Comparison of ENCODE assay signal across 15 mouse cellular contexts in genomic region chr4:154232295-154232694, GRCm38 (mm10).
A peak's percentile ranks its signal among the peaks of the same experiment; 100 is the strongest.
DNase-seq lines count a peak whose midpoint lies in the region; ATAC-seq and TF ChIP-seq lines count a peak whose summit lies in the region.
"Had no signal": no experiment of that assay in that cellular context is flagged by ENCODE, and none has a peak within 500 bp of the region (broad histone marks: within the 10 kb centered on the region; RNA-seq: fewer than 3 reads in every experiment).

No protein-coding gene starts in this region.

- no peak overlapping the region for H3K4me2 ChIP-seq in hindbrain, postnatal 0 days (ENCODE audit: low read depth, low read length)
- no peak overlapping the region for H3K4me2 ChIP-seq in heart, embryonic 16.5 days (ENCODE audit: low read depth, low read length)
- no peak overlapping the region for H3K4me2 ChIP-seq in limb, embryonic 15.5 days
- H3K4me2 ChIP-seq: midbrain, embryonic 13.5 days had no signal

- ATAC-seq in hindbrain, postnatal 0 days, result no peak
- peak; percentile 29; the same call in 1 of the 2 replicates for ATAC-seq in heart, embryonic 16.5 days (replicated peaks; ENCODE audit: extremely low read depth, insufficient read depth, low FRiP score)
- ATAC-seq in limb, embryonic 15.5 days (ENCODE audit: insufficient number of reproducible peaks, low FRiP score, low TSS enrichment, low read depth), result peak; percentile 79; the same call in 1 of the 2 replicates
- ATAC-seq: activated CD4-positive, CD25-positive, alpha-beta regulatory T cell, adult 4 months; intestine, postnatal 0 days; midbrain, embryonic 13.5 days had no signal

- no peak overlapping the region for H3K4me3 ChIP-seq in hindbrain, embryonic 10.5 days
- H3K4me3 ChIP-seq in hindbrain, postnatal 0 days (ENCODE audit: low read length), result no peak overlapping the region
- no peak overlapping the region for H3K4me3 ChIP-seq in heart, embryonic 16.5 days (ENCODE audit: low read length)
- no peak overlapping the region for H3K4me3 ChIP-seq in limb, embryonic 15.5 days
- H3K4me3 ChIP-seq: midbrain, embryonic 13.5 days had no signal

- no peaks in the 10 kb centered on the region for H3K9me3 ChIP-seq in hindbrain, embryonic 10.5 days
- H3K9me3 ChIP-seq in hindbrain, postnatal 0 days (ENCODE audit: low read length), result no peaks in the 10 kb centered on the region
- no peaks in the 10 kb centered on the region for H3K9me3 ChIP-seq in heart, embryonic 16.5 days (replicated peaks; ENCODE audit: control insufficient read depth, low read length)
- no peaks in the 10 kb centered on the region for H3K9me3 ChIP-seq in limb, embryonic 15.5 days
- H3K9me3 ChIP-seq: midbrain, embryonic 13.5 days had no signal

- H3K36me3 ChIP-seq in hindbrain, embryonic 10.5 days, result 0 out of 2 replicates have a peak, but pooled peaks cover 2% of the 10 kb centered on the region
- H3K36me3 ChIP-seq in hindbrain, postnatal 0 days (ENCODE audit: insufficient read depth, low read length), result no peaks in the 10 kb centered on the region
- H3K36me3 ChIP-seq in heart, embryonic 16.5 days (ENCODE audit: control insufficient read depth, insufficient read depth), result no peaks in the 10 kb centered on the region
- H3K36me3 ChIP-seq in limb, embryonic 15.5 days, result no peaks in the 10 kb centered on the region
- H3K36me3 ChIP-seq: midbrain, embryonic 13.5 days had no signal

- 74% methylated on average over 4 of the region's 4 CpGs for WGBS in hindbrain, embryonic 10.5 days
- WGBS in hindbrain, postnatal 0 days, result 55% methylated on average over 4 of the region's 4 CpGs
- WGBS in heart, embryonic 16.5 days, result 27% methylated on average over 4 of the region's 4 CpGs
- WGBS in limb, embryonic 15.5 days, result 27% methylated on average over 4 of the region's 4 CpGs

- H3K27ac ChIP-seq in hindbrain, embryonic 10.5 days, result peak overlapping the region; percentile 9; the same call in 1 of the 2 replicates
- H3K27ac ChIP-seq in hindbrain, postnatal 0 days, result no peak overlapping the region
- no peak overlapping the region for H3K27ac ChIP-seq in heart, embryonic 16.5 days (ENCODE audit: low read length)
- peak overlapping the region; percentile 81 for H3K27ac ChIP-seq in limb, embryonic 15.5 days
- H3K27ac ChIP-seq: macrophage; midbrain, embryonic 13.5 days had no signal

- H3K9ac ChIP-seq in hindbrain, postnatal 0 days (replicated peaks; ENCODE audit: low read length), result no peak overlapping the region
- no peak overlapping the region for H3K9ac ChIP-seq in heart, embryonic 16.5 days (ENCODE audit: low read length)
- no peak overlapping the region for H3K9ac ChIP-seq in limb, embryonic 15.5 days
- H3K9ac ChIP-seq: midbrain, embryonic 13.5 days had no signal

- H3K4me1 ChIP-seq in hindbrain, embryonic 10.5 days (replicated peaks), result peaks cover 58% of the 10 kb centered on the region
- H3K4me1 ChIP-seq in hindbrain, postnatal 0 days (ENCODE audit: insufficient read depth, low read length), result peaks cover 1% of the 10 kb centered on the region
- H3K4me1 ChIP-seq in heart, embryonic 16.5 days (ENCODE audit: control insufficient read depth, insufficient read depth, low read length), result peaks cover 53% of the 10 kb centered on the region
- H3K4me1 ChIP-seq in limb, embryonic 15.5 days, result peaks cover 87% of the 10 kb centered on the region

- TF ChIP-seq CTCF in hindbrain, postnatal 0 days (IDR thresholded peaks at IDR 0.05; ENCODE audit: low read depth), result no peak

- no peaks in the 10 kb centered on the region for H3K27me3 ChIP-seq in hindbrain, embryonic 10.5 days (ENCODE audit: insufficient read depth, poor library complexity, severe bottlenecking)
- H3K27me3 ChIP-seq in hindbrain, postnatal 0 days (ENCODE audit: insufficient read depth, low read length), result no peaks in the 10 kb centered on the region
- H3K27me3 ChIP-seq in heart, embryonic 16.5 days (ENCODE audit: control insufficient read depth, insufficient read depth, low read length), result no peaks in the 10 kb centered on the region
- no peaks in the 10 kb centered on the region for H3K27me3 ChIP-seq in limb, embryonic 15.5 days
- H3K27me3 ChIP-seq: midbrain, embryonic 13.5 days had no signal

- DNase-seq in hindbrain, embryonic 10.5 days (ENCODE audit: low spot score), result no peak
- no peak for DNase-seq in hindbrain, postnatal 0 days (ENCODE audit: low spot score)
- DNase-seq in gastrocnemius, postnatal 25 days, result peak; percentile 73
- DNase-seq in lung, postnatal 36 days, result no peak
- no peak for DNase-seq in adrenal gland, postnatal 14 days
- DNase-seq in cerebellum, postnatal 36 days, result no peak
- DNase-seq: adrenal gland, postnatal 36 days; cerebellum, postnatal 14 days; right cerebral cortex, postnatal 14 days had no signal

Comparison
In these comparisons a context has a peak if more than half of its experiments do, and no peak if none do; other contexts are left out.
1. H3K27ac ChIP-seq: peak in hindbrain, embryonic 10.5 days (single experiment) and limb, embryonic 15.5 days (single experiment); none in hindbrain, postnatal 0 days (single experiment) and heart, embryonic 16.5 days (single experiment).